Mouse (Mus musculus) spleen, adult 12 weeks (tissue): Measurements from ENCODE around the gene Dhx40.

Source experiments
- DNase-seq: peaks from one replicate; pipeline ENCODE4 v3.0.0; 2022; ENCODE audit warnings: low spot score

The Dhx40 gene

GRCm38 (mm10) chr11:86807505-86807989 lies at the start of gene Dhx40:
Dhx40 (minus strand) TSS chr11:86807746.
- DNase-seq = peak; percentile 81

GRCm38 (mm10) chr11:86855639-86856425 lies 48.3 kb upstream of the Dhx40 start:
- DNase-seq = no peak

DNA sequence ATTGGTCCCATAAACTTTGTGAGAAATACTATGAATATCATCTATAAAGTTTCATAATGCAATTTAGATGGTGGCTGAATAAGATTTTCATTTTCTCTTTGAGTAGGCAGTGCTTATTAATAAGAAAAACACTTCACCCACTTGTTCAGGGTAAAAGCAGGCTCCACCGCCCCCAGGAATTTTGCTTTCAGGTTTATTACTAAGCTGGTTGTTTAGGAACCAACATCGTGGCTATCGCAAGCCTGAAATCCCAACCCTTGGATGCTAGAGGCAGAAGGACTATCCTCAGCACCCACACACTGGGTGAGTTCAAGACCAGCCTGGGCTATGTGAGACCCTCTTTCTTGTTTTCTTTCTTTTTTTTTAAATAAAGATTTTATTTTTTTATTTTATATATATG lies 45.5 kb upstream of the Dhx40 start:
- DNase-seq = no peak

- no peak for DNase-seq
These were observed 45.0 kb upstream of the Dhx40 start for GRCm38 (mm10) chr11:86852534-86853054.

- DNase-seq = no peak
These were observed 44.4 kb upstream of the Dhx40 start for GRCm38 (mm10) chr11:86851714-86852533.

DNA sequence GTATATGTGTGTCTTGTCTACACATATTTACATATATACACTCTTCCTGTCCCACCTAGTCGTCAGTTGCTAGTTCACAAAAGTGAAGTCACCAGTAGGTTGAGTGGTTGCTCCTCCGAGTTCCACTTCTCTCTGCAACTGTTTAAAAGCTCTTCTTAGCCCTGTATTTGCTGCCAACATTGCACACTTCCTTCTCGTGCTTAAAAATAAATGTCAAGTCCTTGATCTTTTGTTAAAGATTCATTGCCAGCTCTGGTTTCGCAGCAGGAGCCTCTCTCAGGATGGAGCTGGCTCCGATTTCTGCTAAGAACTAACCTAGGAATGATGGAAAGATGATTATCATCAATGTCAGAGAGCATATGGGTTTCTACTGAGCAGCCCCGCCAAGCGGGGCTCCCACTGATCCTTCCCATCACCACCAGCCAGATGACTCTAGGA lies 43.7 kb upstream of the Dhx40 start:
- no peak for DNase-seq

DNA sequence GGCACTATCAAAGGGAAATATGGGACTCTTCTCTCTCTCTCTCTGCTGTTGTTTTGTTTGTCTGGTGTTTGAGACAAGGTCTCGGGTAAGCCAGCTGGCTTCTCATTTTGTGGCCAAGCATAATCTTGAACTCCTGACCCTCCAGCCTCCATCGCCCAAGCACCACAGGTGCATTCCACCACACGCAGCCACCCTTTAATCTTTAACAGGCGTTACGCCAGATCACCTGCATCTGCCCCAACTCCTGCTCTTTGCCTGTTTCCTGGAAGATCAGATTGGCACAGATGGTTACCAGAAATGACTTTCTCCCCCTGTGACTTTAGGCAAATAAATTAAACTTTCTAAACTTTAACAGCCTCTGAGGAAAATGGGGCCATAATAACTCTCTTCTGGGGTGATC lies 36.3 kb upstream of the Dhx40 start:
- DNase-seq = no peak

DNA sequence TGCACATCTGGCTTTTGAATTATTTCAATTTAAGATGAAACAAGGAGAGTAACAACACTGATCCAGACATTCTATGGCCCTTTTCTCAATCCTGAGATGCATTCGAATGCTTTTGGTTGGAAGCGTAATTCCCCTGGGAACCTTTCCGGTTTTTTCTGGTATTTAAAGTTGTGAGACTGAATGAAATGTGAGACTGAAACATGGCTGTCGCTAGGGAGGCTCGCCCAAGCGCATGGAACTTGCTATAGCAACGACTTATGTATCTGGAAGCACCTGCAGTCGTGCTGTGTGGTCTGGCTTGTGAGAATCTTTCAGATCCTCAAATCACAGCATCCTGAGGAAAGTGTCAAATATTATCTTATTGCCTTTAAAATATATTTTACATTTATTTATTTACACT lies 33.7 kb upstream of the Dhx40 start:
- no peak for DNase-seq

- no peak for DNase-seq
These were observed 33.1 kb upstream of the Dhx40 start for GRCm38 (mm10) chr11:86840511-86841154.

DNA sequence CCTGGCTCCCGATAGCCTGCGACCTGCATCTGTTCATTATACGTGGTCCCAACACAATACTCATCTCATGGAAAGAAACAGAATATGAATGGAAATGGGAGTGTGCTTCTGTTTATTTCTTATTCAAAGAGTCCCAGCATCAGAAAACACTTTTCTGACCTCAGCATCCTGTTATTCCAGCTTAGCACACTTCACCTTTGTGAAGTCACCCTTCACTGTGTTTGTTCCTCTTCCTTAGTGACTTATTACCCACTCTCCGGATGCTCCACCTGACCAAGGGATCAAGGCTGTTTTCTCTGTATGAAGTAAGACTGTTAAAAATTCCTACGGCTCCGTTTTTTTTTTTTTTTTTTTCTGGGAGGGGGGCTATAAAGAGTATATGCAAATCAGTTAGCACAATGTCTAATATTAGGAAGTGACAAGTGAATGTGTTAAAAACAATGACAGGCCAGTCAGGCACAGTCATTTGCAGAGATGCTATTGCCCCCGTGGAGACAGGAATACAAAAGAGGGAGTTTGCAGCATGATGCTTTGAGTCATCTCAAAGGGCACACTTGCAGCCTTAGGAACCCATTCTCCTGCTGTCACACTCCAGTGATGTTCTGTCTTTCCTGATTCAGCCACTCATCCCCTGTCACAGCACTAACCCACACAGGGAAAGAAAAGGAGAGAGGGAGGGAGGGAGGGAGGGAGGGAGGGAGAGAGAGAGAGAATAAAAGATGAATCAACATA lies 32.3 kb upstream of the Dhx40 start:
- DNase-seq = no peak

DNA sequence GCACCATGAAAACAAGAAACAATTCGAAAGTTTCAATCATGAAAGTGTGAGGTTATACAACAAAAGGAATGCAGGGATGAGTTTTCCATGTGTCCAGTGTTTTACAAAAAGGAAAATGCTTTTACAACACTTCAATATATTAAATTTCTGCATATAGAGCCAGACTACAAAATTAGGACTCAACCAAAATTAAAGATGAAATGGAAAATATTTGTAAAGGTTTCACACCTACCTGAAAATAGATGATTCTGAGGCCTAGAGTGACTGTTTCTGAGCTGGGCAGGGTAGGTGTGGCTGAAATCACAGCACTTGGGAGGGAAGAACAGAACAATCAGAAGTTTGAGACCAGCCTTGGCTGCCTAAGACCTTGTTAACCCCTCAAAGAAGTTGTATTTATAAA lies 31.2 kb upstream of the Dhx40 start:
- no peak for DNase-seq

DNA sequence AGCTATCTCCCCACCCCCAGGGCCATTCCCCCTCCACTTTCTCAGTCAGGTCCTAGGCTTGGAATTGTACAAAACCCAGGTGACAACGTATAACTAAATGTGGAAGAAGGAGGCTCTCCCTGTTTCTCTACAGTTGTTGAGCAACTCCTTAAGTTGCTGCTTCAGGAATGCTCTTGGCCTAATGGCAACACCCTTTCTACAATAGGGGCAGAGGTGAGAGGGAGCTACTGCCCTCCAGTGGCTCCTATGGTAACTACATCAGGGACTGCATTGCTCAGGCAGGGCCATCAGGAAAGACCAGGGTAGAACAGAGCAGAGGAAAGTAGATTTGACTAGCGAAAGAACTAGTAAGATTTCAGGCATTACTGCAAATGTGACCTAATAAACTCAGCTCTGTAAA lies 28.8 kb upstream of the Dhx40 start:
- DNase-seq = peak; percentile 73

DNA sequence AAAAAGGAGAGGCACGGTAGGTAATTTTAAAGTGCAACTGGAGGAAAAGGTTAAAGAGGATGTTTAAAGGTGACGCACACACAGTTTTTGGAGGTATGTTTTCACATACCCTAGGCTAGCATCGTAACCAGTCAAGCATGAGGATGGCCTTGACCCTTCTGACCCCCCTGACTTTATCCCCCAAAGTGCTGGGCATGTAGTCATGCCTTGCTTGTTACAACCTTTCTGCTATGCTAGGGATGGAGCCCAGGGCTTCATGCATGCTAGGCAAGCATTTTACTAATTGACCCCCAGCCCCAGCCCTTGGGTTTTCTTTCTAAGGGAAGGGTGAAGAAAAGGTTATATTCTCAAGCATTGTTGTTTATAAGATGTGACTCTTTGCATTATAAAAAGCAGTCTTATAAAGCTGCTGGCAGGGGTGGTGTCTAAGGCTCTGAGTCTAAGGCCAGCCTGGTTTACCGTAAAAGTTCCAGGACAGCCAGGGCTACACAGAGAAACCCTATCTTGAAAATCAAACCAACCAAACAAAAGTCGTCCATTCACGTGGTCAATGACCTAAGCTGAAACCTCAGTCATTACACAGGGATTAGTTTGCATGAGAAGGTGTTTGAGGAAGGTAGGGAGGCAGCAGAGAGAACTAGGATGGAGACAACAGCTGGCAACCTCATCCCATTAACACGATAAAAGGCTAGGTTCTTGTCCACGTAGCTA lies 27.2 kb upstream of the Dhx40 start:
- DNase-seq = no peak

DNA sequence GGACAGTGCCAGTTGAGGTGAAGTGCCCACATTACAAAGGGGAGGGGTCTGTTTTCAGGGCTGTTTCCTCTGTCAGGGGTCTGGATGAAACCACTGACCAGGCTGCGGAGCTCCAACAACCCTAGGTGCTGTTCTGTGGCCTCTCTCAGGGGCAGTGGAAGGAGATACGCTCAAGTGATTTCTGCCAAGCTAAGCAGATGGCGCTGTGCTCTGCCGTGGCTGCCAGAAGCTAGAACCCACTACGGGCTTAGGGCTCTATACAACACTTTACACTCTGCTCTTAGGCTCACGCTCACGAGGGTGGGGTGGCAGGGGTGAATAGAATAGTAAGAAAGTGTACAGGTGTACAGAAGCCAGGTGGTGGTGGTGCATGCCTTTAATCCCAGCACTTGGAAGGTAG lies 26.5 kb upstream of the Dhx40 start:
- no peak for DNase-seq

- DNase-seq = no peak
These were observed 25.6 kb upstream of the Dhx40 start for GRCm38 (mm10) chr11:86833153-86833552.

DNA sequence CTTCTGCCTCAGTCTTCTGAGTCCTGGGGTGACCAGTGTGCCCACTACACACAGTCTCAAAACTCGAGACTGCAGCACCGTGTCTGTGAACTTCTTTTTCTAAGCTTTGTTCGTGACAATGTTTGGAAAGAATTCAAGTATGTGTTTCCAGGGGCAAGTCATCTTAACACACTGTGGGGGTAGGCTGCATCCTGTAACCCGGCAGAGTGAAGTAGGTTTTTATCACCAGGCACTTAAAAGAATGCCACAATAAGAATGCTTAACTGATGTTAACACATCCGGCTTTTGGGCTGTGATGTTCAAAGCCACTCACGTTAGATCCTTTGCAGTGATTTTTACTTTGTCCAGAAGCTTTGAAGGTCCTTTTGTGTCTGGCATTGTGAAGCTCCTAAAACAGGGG lies 20.9 kb upstream of the Dhx40 start:
- no peak for DNase-seq

- no peak for DNase-seq
These were observed 20.1 kb upstream of the Dhx40 start for GRCm38 (mm10) chr11:86827476-86828245.

DNA sequence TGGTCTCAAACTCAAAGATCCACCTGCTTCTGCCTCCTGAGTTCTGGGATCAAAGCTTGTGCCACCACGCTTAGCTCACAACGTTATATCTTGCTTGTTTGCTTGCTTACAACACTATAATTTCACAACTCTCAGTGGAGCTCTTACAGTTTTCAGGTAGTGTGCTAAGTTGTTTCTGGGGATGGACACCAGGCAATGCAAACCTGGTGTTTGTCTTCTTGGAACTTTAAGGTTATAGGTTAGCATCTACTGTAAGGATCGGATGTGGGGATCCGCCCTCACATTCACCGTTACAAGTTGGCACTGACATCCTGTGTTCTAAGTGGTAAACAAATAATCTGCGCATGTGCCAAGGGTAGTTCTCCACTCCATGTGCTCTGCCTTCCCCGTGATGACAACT lies 16.9 kb upstream of the Dhx40 start:
- no peak for DNase-seq

- DNase-seq = no peak
These were observed 15.0 kb upstream of the Dhx40 start for GRCm38 (mm10) chr11:86822531-86822930.

DNA sequence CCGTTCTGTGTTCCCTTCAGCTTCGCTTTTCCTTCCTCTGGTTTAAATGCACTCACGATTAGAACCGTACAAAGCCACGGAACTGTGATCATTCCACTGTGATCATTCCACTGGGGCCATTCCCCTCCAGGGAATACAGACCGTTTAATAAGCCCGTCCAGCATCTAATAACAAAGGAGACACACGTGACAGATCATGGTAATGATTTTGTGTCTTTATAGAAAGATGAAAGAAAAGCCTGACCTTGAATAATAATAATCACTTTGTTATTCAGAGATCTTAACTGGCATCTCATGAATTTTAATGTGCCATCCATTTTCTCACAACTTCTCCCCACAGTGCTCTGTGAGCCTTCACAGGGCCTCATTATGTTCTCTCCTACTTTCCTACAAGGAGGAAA lies 12.0 kb upstream of the Dhx40 start:
- no peak for DNase-seq
